Mouse (Mus musculus) olfactory bulb, adult 2 months (tissue): ENCODE measurements at regions not wholly inside any gene's neighbourhood (a gene's known extent, or its start where the extent isn't known, plus 50 kb on each side); places are given as distances from the start of the nearest gene placed in this dataset.
A peak's percentile ranks its signal among the peaks of the same experiment; 100 is the strongest.

ENCODE experiments used
- H3K27ac ChIP-seq: fragments of 200-500 bp; 2 replicates; pipeline ENCODE4 v1.5.1; 2012; ENCODE audit warnings: low read depth, low read length; ENCODE audit not compliant: insufficient read depth
- H3K4me1 ChIP-seq: fragments of 200-500 bp; 2 replicates; pipeline ENCODE4 v1.6.1; 2012; ENCODE audit warnings: low read length; ENCODE audit not compliant: control insufficient read depth, insufficient read depth
- H3K4me3 ChIP-seq: fragments of 200-500 bp; 2 replicates; pipeline ENCODE4 v1.5.1; 2012; ENCODE audit warnings: mild to moderate bottlenecking, low read depth, low read length, moderate library complexity; ENCODE audit not compliant: insufficient read depth
- CTCF ChIP-seq: fragments of 200-500 bp; IDR thresholded peaks from 2 replicates; pipeline ENCODE4 v1.5.1; 2012; ENCODE audit warnings: low read depth, mild to moderate bottlenecking, low read length, moderate library complexity; ENCODE audit not compliant: insufficient read depth
- POLR2A ChIP-seq: fragments of 200-500 bp; IDR thresholded peaks from 2 replicates; pipeline ENCODE4 v1.6.1; 2012; ENCODE audit warnings: mild to moderate bottlenecking, low read depth, low read length, moderate library complexity; ENCODE audit not compliant: insufficient read depth
- WGBS: fragments of 180-500 bp; shearing (Covaris S2); methylation state at CpG from one replicate; pipeline ENCODE4 v1.1.7; 2018; 5-methylcytosine and 5-hydroxymethylcytosine counted together

- Histone ChIP-seq H3K4me3 (no peak overlapping the region), H3K27ac (no peak overlapping the region), H3K4me1 (no peaks in the 10 kb centered on the region)
- WGBS = 97% methylated on average over 4 of the region's 4 CpGs
- no peak for TF ChIP-seq POLR2A
- no peak for TF ChIP-seq CTCF
Observed at GRCm38 (mm10) chr12:16424526-16424925, 186.2 kb downstream of the Lpin1 start.

DNA sequence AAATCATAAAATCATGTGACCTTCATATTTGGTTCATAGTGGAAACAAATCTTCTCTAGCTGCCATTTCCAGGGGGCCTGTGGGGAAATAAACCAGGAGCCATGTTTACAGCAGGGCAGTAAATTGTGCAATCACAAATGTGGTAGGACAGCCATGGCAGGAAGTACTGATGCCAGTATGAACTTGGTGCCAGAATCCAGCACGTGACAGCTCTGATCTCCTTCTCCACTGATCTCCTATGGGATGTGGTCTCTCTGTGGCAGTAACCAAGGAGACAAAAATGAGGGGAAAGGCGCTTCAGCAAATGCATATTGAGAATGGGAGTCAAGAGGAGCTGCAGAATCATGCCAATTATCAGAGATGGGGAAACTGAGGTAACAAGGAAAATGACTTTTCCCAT lies 215.0 kb downstream of the Lpin1 start:
- H3K4me1 ChIP-seq = peaks cover 5% of the 10 kb centered on the region
- WGBS = 89% methylated on average over 2 of the region's 2 CpGs
- no peak for TF ChIP-seq CTCF
- TF ChIP-seq POLR2A = no peak
- no peak overlapping the region for H3K4me3 ChIP-seq
- H3K27ac ChIP-seq = no peak overlapping the region

- H3K4me1 ChIP-seq = peaks cover 5% of the 10 kb centered on the region
- H3K4me3 ChIP-seq = no peak overlapping the region
- no peak for TF ChIP-seq CTCF
- no peak for TF ChIP-seq POLR2A
- H3K27ac ChIP-seq = no peak overlapping the region
Observed at GRCm38 (mm10) chr12:16392851-16393250, 217.9 kb downstream of the Lpin1 start.

DNA sequence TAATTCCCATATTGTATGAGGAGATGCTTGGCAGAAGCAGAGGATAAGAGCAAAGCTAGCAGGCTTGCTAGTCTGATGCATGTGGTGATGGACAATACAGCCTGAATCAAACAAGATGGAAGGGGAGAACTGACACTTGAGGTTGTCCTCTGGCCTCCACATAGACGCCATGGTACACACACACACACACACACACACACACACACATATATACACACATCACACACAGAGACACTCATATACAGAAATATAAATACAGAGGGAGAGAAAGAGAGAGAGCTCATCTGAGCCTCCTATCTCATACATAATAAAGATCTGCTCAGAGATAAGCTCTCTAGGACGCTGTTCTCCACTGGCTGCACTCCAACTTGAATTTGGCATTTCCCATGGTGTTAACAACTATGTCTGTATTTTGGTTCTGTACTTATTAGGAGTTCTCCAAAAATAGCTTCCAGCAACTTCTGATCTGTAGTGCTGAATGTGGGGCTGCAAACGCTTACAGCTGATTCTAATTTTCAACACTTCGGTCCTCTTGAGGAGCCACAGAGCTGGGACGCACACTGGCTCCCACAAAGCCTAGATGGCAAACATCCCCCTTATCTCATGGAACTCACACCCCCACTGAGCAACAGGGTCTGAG lies 219.0 kb downstream of the Lpin1 start:
- TF ChIP-seq CTCF (no peak), POLR2A (no peak)
- WGBS = 17% methylated on average over 5 of the region's 5 CpGs
- Histone ChIP-seq H3K4me1 (peaks cover 5% of the 10 kb centered on the region), H3K27ac (peak overlapping the region; percentile 40; the same call in 1 of the 2 replicates), H3K4me3 (no peak overlapping the region)

- WGBS = 77% methylated on average over 5 of the region's 5 CpGs
- Histone ChIP-seq H3K4me1 (peaks cover 5% of the 10 kb centered on the region), H3K4me3 (no peak overlapping the region), H3K27ac (no peak overlapping the region)
- no peak for TF ChIP-seq CTCF
Observed at GRCm38 (mm10) chr12:16391163-16391562, 219.6 kb downstream of the Lpin1 start.

DNA sequence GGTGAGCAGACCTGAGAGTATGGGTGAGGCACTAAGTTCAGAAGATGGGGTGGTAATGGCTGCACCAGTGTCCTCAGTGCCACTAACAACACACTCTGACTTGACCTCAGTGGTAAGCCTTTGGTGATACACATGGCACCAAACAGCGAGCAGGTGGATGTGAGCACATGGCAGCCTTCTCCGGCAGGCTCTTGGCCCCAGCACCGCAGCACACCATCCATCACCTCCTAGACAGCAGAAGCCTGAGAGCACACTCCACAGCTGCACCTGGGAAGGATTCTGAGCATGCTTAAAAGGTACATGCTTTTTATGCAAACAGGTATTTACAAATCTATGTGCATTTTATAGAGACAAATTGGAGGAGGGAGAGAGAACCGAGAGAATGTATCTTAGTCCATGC lies 223.7 kb downstream of the Lpin1 start:
- H3K4me3 ChIP-seq = no peak overlapping the region
- WGBS = 94% methylated on average over 4 of the region's 4 CpGs
- H3K27ac ChIP-seq = no peak overlapping the region
- TF ChIP-seq POLR2A (no peak), CTCF (no peak)
- peaks cover 8% of the 10 kb centered on the region for H3K4me1 ChIP-seq

GRCm38 (mm10) chr12:16384396-16384795 lies 226.4 kb downstream of the Lpin1 start:
- WGBS = 80% methylated on average over 1 of the region's 1 CpGs
- no peak overlapping the region for H3K4me3 ChIP-seq
- peaks cover 4% of the 10 kb centered on the region for H3K4me1 ChIP-seq
- TF ChIP-seq CTCF (no peak), POLR2A (no peak)
- H3K27ac ChIP-seq = no peak overlapping the region

- TF ChIP-seq POLR2A (no peak), CTCF (no peak)
- WGBS = 62% methylated on average over 15 of the region's 15 CpGs
- Histone ChIP-seq H3K27ac (no peak overlapping the region), H3K4me1 (peaks cover 4% of the 10 kb centered on the region), H3K4me3 (no peak overlapping the region)
Observed at GRCm38 (mm10) chr12:16383499-16383935, 227.2 kb downstream of the Lpin1 start.

DNA sequence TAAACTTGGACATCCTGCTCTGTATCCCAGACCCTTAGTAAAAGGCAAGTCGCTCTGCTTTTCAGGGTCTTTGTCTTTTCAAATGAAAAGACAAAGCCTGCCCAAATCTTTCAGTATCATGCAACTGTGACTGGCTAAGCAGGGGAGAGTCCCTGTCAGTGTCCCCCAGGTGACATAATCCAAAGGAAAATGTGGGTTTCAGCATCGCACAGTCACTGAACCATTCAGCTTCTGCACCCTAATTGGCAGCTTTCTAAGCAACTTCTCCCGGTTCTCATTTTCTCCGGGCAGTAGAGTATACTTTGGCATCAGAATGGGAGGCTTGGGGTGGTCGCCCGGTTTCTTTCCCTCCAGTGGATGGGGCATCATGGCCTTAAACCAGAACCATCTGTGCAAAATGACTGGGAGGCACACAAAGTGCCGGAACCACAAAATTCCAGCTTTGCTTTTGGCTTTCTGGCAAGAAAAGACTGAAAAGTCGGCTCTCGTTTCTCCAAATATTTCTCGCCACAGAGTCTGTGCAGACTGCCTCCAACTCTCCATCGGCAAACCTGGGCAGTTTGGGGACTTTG lies 228.3 kb downstream of the Lpin1 start:
- WGBS = 71% methylated on average over 11 of the region's 11 CpGs

More for the DNA sequence above, 228.3 kb downstream of the Lpin1 start:
- no peak overlapping the region for H3K27ac ChIP-seq
- no peak overlapping the region for H3K4me3 ChIP-seq
- peaks cover 4% of the 10 kb centered on the region for H3K4me1 ChIP-seq
- no peak for TF ChIP-seq POLR2A
- no peak for TF ChIP-seq CTCF
